Mouse (Mus musculus) olfactory bulb, adult 2 months (tissue): Measurements from ENCODE around the gene Efhd2.

ENCODE experiments used
- CTCF ChIP-seq: fragments of 200-500 bp; IDR thresholded peaks from 2 replicates; pipeline ENCODE4 v1.5.1; 2012; ENCODE audit warnings: low read depth, mild to moderate bottlenecking, low read length, moderate library complexity; ENCODE audit not compliant: insufficient read depth
- POLR2A ChIP-seq: fragments of 200-500 bp; IDR thresholded peaks from 2 replicates; pipeline ENCODE4 v1.6.1; 2012; ENCODE audit warnings: mild to moderate bottlenecking, low read depth, low read length, moderate library complexity; ENCODE audit not compliant: insufficient read depth

DNA sequence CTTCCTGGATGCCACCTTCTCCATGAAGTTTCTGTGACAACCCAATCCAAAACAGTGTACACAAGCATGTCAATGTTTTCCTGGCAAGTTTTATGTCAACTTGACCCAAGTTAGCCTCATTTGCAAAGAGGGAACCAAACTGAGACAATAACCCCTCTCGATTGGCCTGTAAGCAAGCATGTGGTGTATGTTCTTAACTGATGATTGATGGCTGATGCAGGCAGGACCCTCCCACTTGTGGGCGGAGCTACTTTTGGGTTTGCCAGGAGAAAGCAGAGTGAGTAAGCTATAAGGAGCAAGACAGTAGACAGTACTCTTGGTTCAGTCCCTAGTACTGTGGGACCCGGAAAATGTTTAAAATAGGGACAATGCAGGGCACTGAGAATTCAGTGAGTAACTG lies 51.7 kb downstream of the Efhd2 start:
- TF ChIP-seq CTCF (no peak), POLR2A (no peak)
